Mouse (Mus musculus): ENCODE data around the gene Ptpn18. TPM values are rescaled to one million over a fixed set of nuclear protein-coding genes. Genes with fewer than 3 reads are reported as not detected.
A peak's percentile ranks its signal among the peaks of the same experiment; 100 is the strongest.

Gene Ptpn18
- polyA plus RNA-seq, 1 experiment from 2014 or later, result 5.0 TPM

DNA sequence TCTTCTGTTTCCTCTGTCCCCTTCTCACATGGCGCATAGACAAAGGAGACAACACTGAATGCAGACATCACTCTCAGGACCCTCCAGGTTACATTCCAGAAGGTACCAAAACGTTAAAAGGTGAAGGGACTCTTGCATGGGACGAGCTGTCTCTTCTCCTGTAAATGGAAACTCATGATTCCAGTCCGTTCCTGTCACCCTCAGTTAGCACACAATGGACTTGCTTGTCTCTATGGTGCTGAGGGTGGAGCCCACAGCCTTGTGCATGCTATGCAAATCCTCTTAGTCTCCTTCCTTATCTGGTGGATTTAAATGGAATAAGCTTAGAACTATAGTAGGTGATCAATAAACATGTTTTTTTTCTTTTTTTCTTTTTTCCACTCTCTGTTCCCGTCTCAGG is 10.2 kb downstream of the Ptpn18 start:
- Histone ChIP-seq H3K9ac (no peak overlapping the region), H3K9me3 (no peaks in the 10 kb centered on the region), H3K36me3 (no peaks in the 10 kb centered on the region), H3K4me2 (no peak overlapping the region), H3K27me3 (peaks cover 24% of the 10 kb centered on the region), H3K4me3 (no peak overlapping the region), H3K27ac (replicated peaks) (no peak overlapping the region), H3K4me1 (replicated peaks) (peaks cover 10% of the 10 kb centered on the region)
- ATAC-seq (ENCODE audit: low FRiP score, low read depth), result no peak
- WGBS, result 74% methylated on average over 5 of the region's 5 CpGs

DNA sequence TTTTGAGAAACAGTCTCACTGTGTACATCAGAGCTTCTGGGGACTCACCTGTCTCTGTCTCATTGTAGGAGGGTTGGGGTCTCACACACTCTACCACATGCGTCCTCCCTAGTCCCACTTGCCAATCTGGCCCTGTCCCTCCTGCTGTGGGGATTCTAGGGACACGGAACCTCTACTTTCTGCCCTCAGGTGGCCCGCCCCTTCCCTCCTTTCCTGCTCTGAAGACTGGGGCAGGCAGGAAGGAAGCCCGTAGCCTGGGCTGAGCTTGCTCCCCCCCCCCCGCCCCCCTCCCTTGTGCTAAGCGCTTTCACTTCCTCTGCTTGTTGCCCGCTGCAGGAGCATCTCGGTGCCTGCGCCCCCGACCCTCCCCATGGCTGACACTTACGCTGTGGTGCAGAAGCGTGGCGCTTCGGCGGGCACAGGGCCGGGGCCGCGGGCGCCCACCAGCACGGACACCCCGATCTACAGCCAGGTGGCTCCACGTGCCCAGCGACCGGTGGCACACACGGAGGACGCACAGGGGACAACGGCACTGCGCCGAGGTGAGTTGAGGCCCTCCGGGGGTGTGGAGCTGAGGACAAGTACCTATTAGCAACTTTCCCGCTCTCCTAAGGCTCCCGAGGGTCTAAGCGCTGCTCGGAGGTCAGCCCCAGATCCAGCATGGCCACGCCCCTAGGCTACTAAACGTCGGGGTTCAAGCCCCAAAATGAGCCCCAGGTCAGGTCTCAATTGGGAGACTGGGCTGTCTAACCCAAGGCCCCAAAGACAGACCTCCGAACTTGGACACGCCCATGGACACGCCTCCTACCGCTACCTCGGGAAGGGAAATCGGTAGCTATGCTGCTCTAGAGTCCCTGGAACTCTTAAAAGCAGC is 13.1 kb downstream of the Ptpn18 start:
- Histone ChIP-seq H3K4me3 (peak overlapping the region; percentile 38), H3K36me3 (no peaks in the 10 kb centered on the region), H3K27ac (replicated peaks) (no peak overlapping the region), H3K9ac (peak overlapping the region; percentile 23; the same call in 1 of the 2 replicates), H3K4me1 (replicated peaks) (peaks cover 10% of the 10 kb centered on the region), H3K4me2 (peak overlapping the region; percentile 77), H3K9me3 (no peaks in the 10 kb centered on the region), H3K27me3 (peaks cover 24% of the 10 kb centered on the region)
- peak; percentile 75 for ATAC-seq (ENCODE audit: low FRiP score, low read depth)
- WGBS, result under 1% methylated on average over 42 of the region's 43 CpGs

DNA sequence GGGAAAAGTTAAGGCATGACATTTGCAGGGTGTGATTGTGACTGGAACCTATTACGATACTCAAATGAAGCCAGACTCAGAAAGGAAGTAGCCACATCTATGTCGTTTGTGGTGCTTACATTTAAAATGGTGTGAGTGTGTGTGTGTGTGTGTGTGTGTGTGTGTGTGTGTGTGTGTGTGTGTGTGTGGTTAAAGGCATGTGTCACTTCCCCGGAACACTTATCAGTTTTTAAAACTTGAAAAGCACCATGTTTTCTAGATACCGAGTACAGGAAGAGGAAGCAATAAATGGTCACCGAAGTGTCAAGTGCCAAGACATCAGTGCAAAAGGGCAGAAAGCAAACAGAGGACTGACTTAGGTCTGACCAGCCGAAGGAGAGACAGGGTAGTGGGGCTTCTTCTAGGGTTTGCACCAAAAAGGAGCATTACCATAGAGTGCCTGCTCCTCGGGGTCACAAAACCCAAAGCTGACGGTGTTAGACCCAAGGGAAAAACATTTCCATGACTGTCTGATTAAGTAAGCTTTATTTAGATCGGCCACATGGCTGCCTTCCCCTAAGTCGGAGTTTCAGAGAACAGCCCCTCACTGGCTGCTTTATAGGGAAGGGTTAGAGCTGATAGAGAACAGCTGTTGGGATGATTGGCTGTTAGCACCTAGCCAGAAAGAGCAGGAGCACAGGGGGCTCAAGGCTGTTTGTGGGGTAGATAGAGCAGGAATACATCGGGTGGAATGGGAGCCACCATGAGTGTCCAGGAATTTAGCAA is 19.5 kb downstream of the Ptpn18 start:
- ATAC-seq (ENCODE audit: low FRiP score, low read depth), result no peak
- no peaks in the 10 kb centered on the region for H3K36me3 ChIP-seq
- H3K27ac ChIP-seq (replicated peaks), result no peak overlapping the region
- H3K4me2 ChIP-seq, result no peak overlapping the region
- 0 out of 2 replicates have a peak overlapping the region, but pooled peaks have one; percentile 7 for H3K9ac ChIP-seq
- no peak overlapping the region for H3K4me3 ChIP-seq
- 79% methylated on average over 11 of the region's 11 CpGs for WGBS
- no peaks in the 10 kb centered on the region for H3K4me1 ChIP-seq (replicated peaks)
- H3K9me3 ChIP-seq, result no peaks in the 10 kb centered on the region
- no peaks in the 10 kb centered on the region for H3K27me3 ChIP-seq

DNA sequence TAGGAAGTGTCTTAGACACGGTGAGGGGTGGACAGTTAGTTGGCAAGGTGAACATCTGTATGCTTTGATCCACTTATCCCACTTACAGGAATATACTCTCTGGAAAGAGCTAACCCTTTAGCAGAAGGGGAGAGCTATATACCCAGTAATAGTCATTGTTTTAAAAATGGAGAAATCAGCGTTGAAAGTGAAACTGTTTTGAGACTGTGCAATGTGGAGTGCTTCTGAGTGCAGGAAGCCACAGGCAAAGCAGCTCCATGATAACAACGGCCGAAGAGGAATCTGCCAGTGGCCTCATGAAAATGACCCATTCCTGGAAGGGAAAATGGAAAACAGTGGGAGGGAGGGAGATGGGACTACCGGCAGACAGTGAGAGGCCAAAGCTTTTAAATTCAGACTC is 21.2 kb downstream of the Ptpn18 start:
- peaks cover 2% of the 10 kb centered on the region; the same call in 1 of the 2 replicates for H3K27me3 ChIP-seq
- WGBS, result 80% methylated on average over 5 of the region's 5 CpGs
- no peak overlapping the region for H3K27ac ChIP-seq (replicated peaks)
- H3K4me3 ChIP-seq, result no peak overlapping the region
- H3K36me3 ChIP-seq, result no peaks in the 10 kb centered on the region
- no peak for ATAC-seq (ENCODE audit: low FRiP score, low read depth)
- H3K4me1 ChIP-seq (replicated peaks), result peaks cover 8% of the 10 kb centered on the region
- H3K9ac ChIP-seq, result no peak overlapping the region
- H3K9me3 ChIP-seq, result no peaks in the 10 kb centered on the region
- H3K4me2 ChIP-seq, result no peak overlapping the region

DNA sequence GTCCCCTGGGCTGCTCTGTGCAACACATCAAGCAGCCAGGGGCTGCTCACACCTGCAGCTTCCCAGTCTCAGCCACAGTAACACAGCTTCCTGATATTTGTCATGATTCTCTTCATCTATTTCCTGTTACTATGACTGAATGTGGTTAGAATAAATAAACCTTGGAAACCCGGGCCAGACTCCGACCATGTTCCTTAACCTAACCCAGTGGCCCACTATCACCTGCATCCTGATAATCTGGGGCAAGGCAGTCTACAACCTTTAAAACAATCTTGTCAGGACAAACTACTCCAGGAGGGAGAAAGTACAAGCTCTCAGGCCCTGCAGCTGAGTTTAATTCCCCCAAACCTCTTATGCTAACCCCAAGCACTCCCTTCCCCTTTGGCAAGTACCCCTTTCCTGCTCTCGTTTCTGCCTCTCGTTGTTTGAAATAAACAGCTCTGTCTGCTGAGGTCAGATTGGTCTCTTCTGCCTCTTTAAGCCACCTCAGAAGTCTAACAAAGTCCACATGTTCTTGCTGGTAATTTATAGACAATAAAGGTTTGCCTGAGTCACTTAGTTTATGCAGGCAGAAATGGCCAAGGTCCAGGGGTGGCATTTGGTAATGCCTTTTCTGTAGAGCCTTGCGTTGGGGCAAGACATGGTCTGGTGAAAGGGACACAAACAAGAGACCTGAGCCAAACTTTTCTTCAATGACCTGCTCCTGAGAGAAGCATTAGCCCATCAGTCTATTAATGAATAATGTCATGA is 22.5 kb downstream of the Ptpn18 start:
- Histone ChIP-seq H3K4me1 (replicated peaks) (peaks cover 8% of the 10 kb centered on the region), H3K4me2 (no peak overlapping the region), H3K27ac (replicated peaks) (no peak overlapping the region), H3K36me3 (no peaks in the 10 kb centered on the region), H3K4me3 (no peak overlapping the region), H3K9ac (no peak overlapping the region), H3K9me3 (no peaks in the 10 kb centered on the region), H3K27me3 (peaks cover 2% of the 10 kb centered on the region; the same call in 1 of the 2 replicates)
- ATAC-seq (ENCODE audit: low FRiP score, low read depth), result no peak
- WGBS, result 86% methylated on average over 5 of the region's 5 CpGs

DNA sequence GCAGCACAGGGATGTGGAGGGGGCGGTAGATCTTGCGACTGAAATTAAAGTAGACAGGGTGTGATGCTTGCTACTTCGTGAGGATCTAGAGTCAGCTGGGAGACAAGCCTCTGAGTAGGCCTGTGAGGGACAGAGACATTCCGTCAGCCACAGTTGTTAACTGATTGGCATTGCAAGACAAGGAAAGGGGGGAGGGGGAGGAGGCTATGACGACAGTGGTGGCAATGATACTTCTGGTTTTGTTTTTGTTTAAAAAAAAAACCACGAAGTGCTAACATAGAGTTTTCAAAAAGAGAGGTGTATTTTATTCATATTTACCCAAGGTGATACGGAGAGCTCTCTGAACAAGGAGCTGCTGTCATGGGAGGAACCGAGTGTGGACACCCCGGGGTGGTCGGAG is 24.9 kb downstream of the Ptpn18 start:
- Histone ChIP-seq H3K9ac (no peak overlapping the region), H3K27ac (replicated peaks) (no peak overlapping the region), H3K36me3 (no peaks in the 10 kb centered on the region), H3K9me3 (no peaks in the 10 kb centered on the region), H3K4me1 (replicated peaks) (peaks cover 8% of the 10 kb centered on the region), H3K27me3 (peaks cover 2% of the 10 kb centered on the region; the same call in 1 of the 2 replicates), H3K4me2 (no peak overlapping the region), H3K4me3 (no peak overlapping the region)
- ATAC-seq (ENCODE audit: low FRiP score, low read depth), result no peak
- 77% methylated on average over 10 of the region's 10 CpGs for WGBS

DNA sequence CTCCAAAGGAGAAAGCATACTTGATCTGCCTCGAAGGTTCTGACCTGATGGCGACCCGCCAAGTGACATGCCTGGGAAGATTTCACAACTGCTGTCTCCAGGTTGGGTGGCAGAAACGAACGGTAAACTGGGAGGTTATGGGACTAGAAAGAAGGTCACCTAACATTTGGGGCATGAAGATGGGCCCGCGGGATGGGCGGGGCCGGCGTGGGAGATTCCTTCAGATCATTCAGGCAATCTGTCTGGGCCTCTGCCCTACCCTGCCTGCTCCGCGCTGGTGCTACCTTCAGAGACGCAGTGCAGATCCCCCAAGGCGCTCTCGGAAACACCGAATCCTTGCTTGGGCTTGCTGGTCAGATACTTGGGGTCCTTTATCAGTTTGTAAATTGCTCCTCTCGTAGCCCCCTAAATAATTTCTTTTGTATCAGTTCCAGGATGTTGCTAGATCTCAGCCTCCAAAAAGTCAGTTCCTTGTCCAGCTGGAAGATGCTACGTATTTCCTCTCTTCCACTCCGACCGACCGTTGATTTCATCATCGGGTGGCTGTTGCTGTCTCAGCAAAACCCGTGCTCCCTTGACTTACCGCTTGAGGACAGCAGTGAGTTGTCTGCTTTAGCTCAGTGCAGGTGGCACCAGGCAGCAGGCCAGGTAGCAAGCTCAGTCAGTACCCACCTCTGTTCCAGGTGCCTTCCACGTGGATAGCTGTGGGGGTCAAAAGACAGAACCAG is 26.1 kb downstream of the Ptpn18 start:
- Histone ChIP-seq H3K9ac (peak overlapping the region; percentile 44), H3K27me3 (peaks cover 2% of the 10 kb centered on the region; the same call in 1 of the 2 replicates), H3K9me3 (no peaks in the 10 kb centered on the region), H3K4me2 (peak overlapping the region; percentile 74), H3K4me3 (peak overlapping the region; percentile 40), H3K4me1 (replicated peaks) (peaks cover 8% of the 10 kb centered on the region), H3K27ac (replicated peaks) (0 out of 2 replicates have a peak overlapping the region, but pooled peaks have one; percentile 31), H3K36me3 (no peaks in the 10 kb centered on the region)
- 10% methylated on average over 25 of the region's 25 CpGs for WGBS
- ATAC-seq (ENCODE audit: low FRiP score, low read depth), result peak; percentile 88

DNA sequence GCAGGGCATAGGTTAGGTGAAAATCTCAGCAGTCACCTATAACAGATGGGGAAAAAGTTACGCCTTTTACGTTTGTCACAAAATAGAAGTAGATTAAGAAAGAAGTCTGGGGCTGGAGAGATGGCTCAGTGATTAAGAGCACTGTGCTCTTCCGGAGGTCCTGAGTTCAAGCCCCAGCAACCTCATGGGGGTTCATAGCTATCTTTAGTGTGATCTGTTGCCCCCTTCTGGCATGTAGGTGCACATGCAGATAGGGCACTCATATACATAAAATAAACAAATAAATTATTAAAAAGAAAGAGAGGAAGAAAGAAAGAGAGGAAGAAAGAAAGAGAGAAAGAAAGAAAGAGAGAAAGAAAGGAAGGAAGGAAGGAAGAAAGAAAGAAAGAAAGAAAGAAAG is 27.8 kb downstream of the Ptpn18 start:
- peaks cover 2% of the 10 kb centered on the region; the same call in 1 of the 2 replicates for H3K27me3 ChIP-seq
- WGBS, result 88% methylated on average over 3 of the region's 3 CpGs
- no peaks in the 10 kb centered on the region for H3K9me3 ChIP-seq
- H3K4me1 ChIP-seq (replicated peaks), result peaks cover 8% of the 10 kb centered on the region
- H3K9ac ChIP-seq, result no peak overlapping the region
- H3K27ac ChIP-seq (replicated peaks), result no peak overlapping the region
- no peak overlapping the region for H3K4me3 ChIP-seq
- H3K4me2 ChIP-seq, result no peak overlapping the region
- H3K36me3 ChIP-seq, result no peaks in the 10 kb centered on the region
- ATAC-seq (ENCODE audit: low FRiP score, low read depth), result no peak

DNA sequence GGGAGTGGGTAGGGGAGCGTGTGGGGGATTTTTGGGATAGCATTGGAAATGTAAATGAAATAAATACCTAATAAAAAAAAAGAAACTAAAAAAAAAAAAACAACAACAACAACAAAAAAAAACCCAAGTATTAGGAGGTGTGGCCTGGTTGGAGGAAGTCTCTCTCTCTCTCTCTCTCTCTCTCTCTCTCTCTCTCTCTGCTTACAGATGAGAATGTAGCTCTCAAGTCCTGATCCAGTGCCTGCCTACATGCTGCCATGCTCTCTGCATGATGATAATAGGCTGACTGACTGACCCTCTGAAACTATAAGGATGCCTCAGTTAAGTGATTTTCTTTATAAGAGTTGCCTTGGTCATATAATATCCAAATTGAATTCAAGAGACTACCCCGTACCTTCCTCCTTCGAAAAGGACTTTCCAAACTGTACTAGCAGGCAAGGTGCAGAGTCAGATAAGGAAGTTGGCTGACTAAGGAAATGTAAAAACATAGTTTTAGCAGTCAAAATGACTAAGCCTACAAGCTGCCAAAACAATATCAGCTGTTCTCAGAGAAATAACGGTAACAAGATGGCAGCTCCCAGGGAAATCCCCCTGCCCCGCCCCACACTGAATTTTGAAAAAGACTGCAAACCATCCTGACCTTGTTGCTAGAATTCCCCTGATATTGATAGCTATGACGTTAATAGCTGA is 30.4 kb downstream of the Ptpn18 start:
- Histone ChIP-seq H3K27ac (replicated peaks) (no peak overlapping the region), H3K4me2 (no peak overlapping the region), H3K4me1 (replicated peaks) (peaks cover 8% of the 10 kb centered on the region), H3K4me3 (no peak overlapping the region), H3K27me3 (peaks cover 2% of the 10 kb centered on the region; the same call in 1 of the 2 replicates), H3K36me3 (no peaks in the 10 kb centered on the region), H3K9me3 (no peaks in the 10 kb centered on the region), H3K9ac (no peak overlapping the region)
- ATAC-seq (ENCODE audit: low FRiP score, low read depth), result no peak
- WGBS, result 91% methylated on average over 6 of the region's 6 CpGs

DNA sequence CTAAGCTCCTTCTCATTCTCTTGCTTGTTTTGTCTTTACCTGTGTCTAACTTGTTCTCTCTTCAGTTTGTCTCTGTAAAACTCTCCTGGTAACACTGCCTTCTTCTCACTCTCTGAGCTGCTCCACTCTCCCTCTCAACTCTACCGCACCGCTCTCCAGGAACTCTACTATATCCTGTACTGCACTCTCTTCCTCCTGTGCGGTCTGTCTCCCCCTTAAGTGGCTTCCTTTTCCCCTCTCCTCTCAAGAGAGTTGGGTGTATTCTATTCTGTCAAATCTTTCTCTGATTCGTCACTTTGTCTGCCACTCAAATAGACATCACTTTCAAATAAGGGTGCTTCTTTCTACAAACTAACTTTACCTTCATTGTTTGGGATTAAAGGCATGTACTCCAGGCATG is 31.9 kb downstream of the Ptpn18 start:
- no peak for ATAC-seq (ENCODE audit: low FRiP score, low read depth)
- 89% methylated on average over 4 of the region's 4 CpGs for WGBS
- H3K36me3 ChIP-seq, result no peaks in the 10 kb centered on the region

DNA sequence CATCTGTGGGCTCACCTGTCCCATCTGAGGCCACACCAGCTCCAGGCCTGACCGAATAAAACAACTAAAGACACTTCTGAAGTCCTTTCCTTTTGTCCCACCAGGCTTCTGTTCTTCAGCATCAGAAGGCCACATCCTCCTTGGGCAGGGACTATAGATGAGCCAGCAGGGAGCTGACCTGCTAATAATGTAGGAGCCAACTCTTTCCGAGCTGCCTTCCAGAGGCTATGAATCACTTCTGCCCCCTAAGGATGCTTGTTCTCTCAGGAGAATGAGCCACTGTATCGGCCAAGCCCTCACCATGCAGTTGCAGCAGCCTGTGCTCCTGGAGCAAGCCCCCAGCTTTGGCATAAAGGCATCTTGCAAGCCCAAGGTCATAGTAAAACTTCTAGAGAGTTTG is 43.4 kb downstream of the Ptpn18 start:
- no peak overlapping the region for H3K4me3 ChIP-seq
- 28% methylated on average over 3 of the region's 3 CpGs for WGBS
- H3K27me3 ChIP-seq, result no peaks in the 10 kb centered on the region
- no peaks in the 10 kb centered on the region for H3K4me1 ChIP-seq (replicated peaks)
- no peak overlapping the region for H3K9ac ChIP-seq
- ATAC-seq (ENCODE audit: low FRiP score, low read depth), result no peak
- H3K4me2 ChIP-seq, result no peak overlapping the region
- no peaks in the 10 kb centered on the region for H3K36me3 ChIP-seq
- no peak overlapping the region for H3K27ac ChIP-seq (replicated peaks)
- H3K9me3 ChIP-seq, result no peaks in the 10 kb centered on the region

More for the DNA sequence above, 31.9 kb downstream of the Ptpn18 start:
- no peak overlapping the region for H3K4me3 ChIP-seq
- no peaks in the 10 kb centered on the region for H3K9me3 ChIP-seq
- H3K27ac ChIP-seq (replicated peaks), result no peak overlapping the region
- H3K4me1 ChIP-seq (replicated peaks), result no peaks in the 10 kb centered on the region
- H3K9ac ChIP-seq, result no peak overlapping the region
- no peaks in the 10 kb centered on the region for H3K27me3 ChIP-seq
- no peak overlapping the region for H3K4me2 ChIP-seq

Measured in hindbrain, embryonic 15.5 days (tissue).